Mouse (Mus musculus) ES-Bruce4 (cell line): ENCODE measurements around the gene Rnf212b. TPM values are rescaled to one million over a fixed set of nuclear protein-coding genes. Genes with fewer than 3 reads are reported as not detected.

Experiments
- H3K27ac ChIP-seq: 2 replicates; pipeline ENCODE4 v1.5.1; 2012; ENCODE audit warnings: low read length, inconsistent platforms; ENCODE audit not compliant: insufficient read depth
- H3K27me3 ChIP-seq: 2 replicates; pipeline ENCODE4 v1.6.1; 2012; ENCODE audit warnings: mild to moderate bottlenecking, low read length, inconsistent platforms; ENCODE audit not compliant: control insufficient read depth, poor library complexity, insufficient read depth, severe bottlenecking
- H3K36me3 ChIP-seq: 2 replicates; pipeline ENCODE4 v1.6.1; 2012; ENCODE audit warnings: inconsistent platforms, mild to moderate bottlenecking, low read length, moderate library complexity; ENCODE audit not compliant: control insufficient read depth, poor library complexity, insufficient read depth, severe bottlenecking
- H3K4me1 ChIP-seq: one replicate; pipeline ENCODE4 v1.8.1; 2011; ENCODE audit warnings: low read length; ENCODE audit not compliant: control insufficient read depth, insufficient read depth
- H3K4me3 ChIP-seq: 2 replicates; pipeline ENCODE4 v1.5.1; 2011; ENCODE audit warnings: low read depth, mild to moderate bottlenecking, low read length
- H3K9ac ChIP-seq: 2 replicates; pipeline ENCODE4 v1.6.1; 2012; ENCODE audit warnings: low read depth, mild to moderate bottlenecking, inconsistent platforms; ENCODE audit not compliant: poor library complexity, severe bottlenecking
- H3K9me3 ChIP-seq: replicated peaks from 2 replicates; pipeline ENCODE4 v1.6.1; 2012; ENCODE audit warnings: mild to moderate bottlenecking, low read length, inconsistent platforms; ENCODE audit not compliant: control insufficient read depth, poor library complexity, insufficient read depth, severe bottlenecking
- CTCF ChIP-seq: IDR thresholded peaks from one replicate; pipeline ENCODE4 v1.8.1; 2011; ENCODE audit warnings: low read depth, low read length
- EP300 ChIP-seq: IDR thresholded peaks from 2 replicates; pipeline ENCODE4 v1.6.1; 2011; ENCODE audit warnings: low read depth, low read length; ENCODE audit not compliant: insufficient read depth
- POLR2A ChIP-seq: IDR thresholded peaks from one replicate; pipeline ENCODE4 v1.8.1; 2011; ENCODE audit warnings: low read length; ENCODE audit not compliant: insufficient read depth
- polyA plus RNA-seq: library from polyadenylated mRNA; stranded (reverse); fragments of >200 nt; gene quantifications from 2 replicates; pipeline ENCODE4 v1.2.4, GENCODE M21; 2011; ENCODE audit warnings: low read depth; ENCODE audit not compliant: missing spikeins, insufficient read depth, insufficient read length

The Rnf212b gene
- polyA plus RNA-seq, 1 experiment, result 0.66 TPM

GRCm38 (mm10) chr14:54863501-54864312 lies 49.8 kb downstream of the Rnf212b start:
- H3K27me3 ChIP-seq, result no peaks in the 10 kb centered on the region
- H3K4me1 ChIP-seq, result no peaks in the 10 kb centered on the region
- no peaks in the 10 kb centered on the region for H3K36me3 ChIP-seq
- peak overlapping the region; percentile 92 for H3K4me3 ChIP-seq
- no peak overlapping the region for H3K27ac ChIP-seq
- peak; percentile 44 for TF ChIP-seq POLR2A
- TF ChIP-seq CTCF, result no peak
- no peak for TF ChIP-seq EP300
- H3K9ac ChIP-seq, result peak overlapping the region; percentile 87
- no peaks in the 10 kb centered on the region for H3K9me3 ChIP-seq

- H3K27ac ChIP-seq, result no peak overlapping the region
- H3K9me3 ChIP-seq, result no peaks in the 10 kb centered on the region
- H3K9ac ChIP-seq, result peak overlapping the region; percentile 87
- no peaks in the 10 kb centered on the region for H3K36me3 ChIP-seq
- TF ChIP-seq EP300 (no peak), CTCF (no peak), POLR2A (no peak)
- H3K27me3 ChIP-seq, result no peaks in the 10 kb centered on the region
- peak overlapping the region; percentile 92 for H3K4me3 ChIP-seq
- H3K4me1 ChIP-seq, result no peaks in the 10 kb centered on the region
Observed at GRCm38 (mm10) chr14:54864313-54865036, 50.5 kb downstream of the Rnf212b start.

DNA sequence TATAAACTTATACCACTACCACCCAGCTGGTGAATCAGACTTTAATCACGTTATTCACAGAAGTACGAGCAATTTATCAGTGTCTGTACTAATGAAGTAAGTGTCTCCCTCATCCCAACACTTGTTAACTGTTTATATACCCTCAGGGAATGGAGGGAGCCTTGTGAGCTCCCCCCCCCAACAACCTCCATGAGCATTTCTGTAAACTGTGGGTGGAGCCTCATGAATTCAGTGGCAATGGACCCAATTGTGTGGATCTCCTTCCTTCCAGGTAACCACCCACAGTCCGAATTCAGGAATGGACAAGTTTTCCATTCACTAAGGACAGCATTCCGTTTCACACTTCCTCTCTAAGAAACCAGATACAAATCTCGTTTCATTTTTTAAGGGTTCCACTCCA lies 51.7 kb downstream of the Rnf212b start:
- H3K27ac ChIP-seq, result no peak overlapping the region
- H3K9me3 ChIP-seq, result no peaks in the 10 kb centered on the region
- no peaks in the 10 kb centered on the region for H3K27me3 ChIP-seq
- H3K9ac ChIP-seq, result no peak overlapping the region
- TF ChIP-seq POLR2A, result no peak
- TF ChIP-seq EP300, result no peak
- TF ChIP-seq CTCF, result no peak
- H3K4me1 ChIP-seq, result no peaks in the 10 kb centered on the region
- no peak overlapping the region for H3K4me3 ChIP-seq
- no peaks in the 10 kb centered on the region for H3K36me3 ChIP-seq

DNA sequence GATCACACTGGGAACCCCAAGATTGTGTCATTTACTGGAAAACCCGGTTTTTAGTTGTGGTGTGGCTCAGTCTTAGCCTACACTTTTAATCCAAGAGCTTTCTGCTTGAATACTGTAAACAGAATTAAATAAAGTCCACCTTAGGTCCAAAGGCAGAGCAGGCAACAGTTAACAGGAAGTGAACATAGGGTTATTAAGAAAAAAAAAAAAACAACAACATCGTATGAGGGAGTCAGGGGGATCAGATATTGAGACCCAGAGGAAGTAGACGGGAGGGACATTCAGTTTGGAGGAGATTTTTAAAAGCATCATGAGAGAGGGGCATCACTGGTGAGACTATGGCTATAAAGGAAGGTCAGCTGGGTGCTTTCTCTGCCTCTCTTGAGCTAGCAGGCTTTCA lies 52.3 kb downstream of the Rnf212b start:
- Histone ChIP-seq H3K36me3 (no peaks in the 10 kb centered on the region), H3K9me3 (no peaks in the 10 kb centered on the region), H3K27me3 (no peaks in the 10 kb centered on the region), H3K4me3 (no peak overlapping the region), H3K27ac (no peak overlapping the region), H3K4me1 (no peaks in the 10 kb centered on the region), H3K9ac (no peak overlapping the region)
- TF ChIP-seq EP300 (no peak), POLR2A (no peak), CTCF (no peak)

GRCm38 (mm10) chr14:54866936-54867335 lies 53.0 kb downstream of the Rnf212b start:
- Histone ChIP-seq H3K4me1 (no peaks in the 10 kb centered on the region), H3K36me3 (no peaks in the 10 kb centered on the region), H3K27ac (no peak overlapping the region), H3K27me3 (no peaks in the 10 kb centered on the region), H3K9me3 (no peaks in the 10 kb centered on the region), H3K4me3 (no peak overlapping the region), H3K9ac (no peak overlapping the region)
- TF ChIP-seq EP300 (no peak), CTCF (peak; percentile 95)

DNA sequence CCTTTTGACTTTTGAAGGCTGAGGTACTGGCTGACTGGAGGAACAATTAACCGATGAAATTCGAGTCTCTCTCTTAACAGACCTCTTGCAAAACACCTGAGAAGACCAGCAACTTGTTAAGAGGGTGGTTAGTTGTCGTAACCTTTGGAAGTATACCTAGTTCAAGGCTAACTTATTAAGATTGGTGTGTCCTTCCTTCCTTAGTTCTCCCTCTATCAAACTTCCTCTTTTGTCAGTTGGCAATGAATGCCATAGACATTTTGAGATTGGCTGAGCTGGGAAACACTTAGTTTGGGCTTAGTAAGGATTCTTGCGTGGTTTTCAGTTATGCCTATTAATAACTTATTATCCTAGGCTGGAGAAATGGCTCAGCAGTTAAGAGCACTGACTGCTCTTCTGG lies 54.1 kb downstream of the Rnf212b start:
- H3K27ac ChIP-seq, result no peak overlapping the region
- H3K36me3 ChIP-seq, result no peaks in the 10 kb centered on the region
- no peaks in the 10 kb centered on the region for H3K4me1 ChIP-seq
- H3K4me3 ChIP-seq, result no peak overlapping the region
- TF ChIP-seq EP300, result no peak
- no peak for TF ChIP-seq CTCF
- TF ChIP-seq POLR2A, result no peak
- no peaks in the 10 kb centered on the region for H3K9me3 ChIP-seq
- no peaks in the 10 kb centered on the region for H3K27me3 ChIP-seq
- H3K9ac ChIP-seq, result no peak overlapping the region
